Mouse (Mus musculus) E14TG2a.4 (cell line): ENCODE results near the gene Kctd15.

Source experiments
- CTCF ChIP-seq: conservative IDR thresholded peaks from 2 replicates; pipeline ENCODE4 v1.5.1; 2014; ENCODE audit warnings: low read length
- POU5F1 ChIP-seq: IDR thresholded peaks from 2 replicates; pipeline ENCODE4 v1.6.1; 2014; ENCODE audit warnings: low read length, borderline replicate concordance

DNA sequence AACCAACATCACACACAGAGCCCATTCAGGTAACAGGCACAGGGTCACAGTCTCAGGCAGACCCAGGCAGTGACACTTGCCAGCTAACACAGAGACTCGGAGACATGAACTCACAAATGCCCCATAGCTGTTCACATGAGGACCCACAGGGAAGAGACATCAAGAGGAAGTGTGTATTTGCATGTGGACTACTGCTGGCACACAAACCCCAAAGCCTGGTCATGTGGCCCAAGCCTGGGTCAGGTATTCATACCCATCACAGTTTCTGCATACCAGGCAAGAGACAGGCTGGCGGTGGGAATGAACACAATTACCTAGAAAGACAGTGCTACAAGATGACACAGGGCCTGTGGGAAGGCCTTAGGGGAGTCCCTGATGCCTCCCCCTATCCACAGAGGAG lies 10.9 kb downstream of the Kctd15 start:
- TF ChIP-seq CTCF (no peak), POU5F1 (no peak)
